Mouse (Mus musculus) myocyte (in vitro differentiated cells): ENCODE data around the gene Sdk2. TPM values are rescaled to one million over a fixed set of nuclear protein-coding genes. Genes with fewer than 3 reads are reported as not detected.

Source experiments
- H3K27me3 ChIP-seq: one replicate; pipeline ENCODE4 v1.6.1; 2011; ENCODE audit not compliant: control insufficient read depth, insufficient read depth, insufficient read length
- H3K36me3 ChIP-seq: one replicate; pipeline ENCODE4 v1.6.1; 2011; ENCODE audit not compliant: control insufficient read depth, insufficient read depth
- H3K4me2 ChIP-seq: one replicate; pipeline ENCODE4 v1.6.1; 2011; ENCODE audit warnings: low read depth, control low read depth
- H3K4me3 ChIP-seq: one replicate; pipeline ENCODE4 v1.5.1; 2011; ENCODE audit warnings: mild to moderate bottlenecking, control low read depth, moderate library complexity
- H3K79me2 ChIP-seq: one replicate; pipeline ENCODE4 v1.6.1; 2011; ENCODE audit not compliant: control insufficient read depth, insufficient read depth
- H3ac ChIP-seq: one replicate; pipeline ENCODE4 v1.6.1; 2011; ENCODE audit not compliant: control insufficient read depth, insufficient read length
- CEBPB ChIP-seq: IDR thresholded peaks from 2 replicates; pipeline ENCODE4 v1.6.1; 2011; ENCODE audit warnings: mild to moderate bottlenecking, moderate library complexity; ENCODE audit not compliant: poor library complexity, insufficient read depth, severe bottlenecking
- E2F4 ChIP-seq: IDR thresholded peaks from one replicate; pipeline ENCODE4 v1.6.1; 2011; ENCODE audit warnings: mild to moderate bottlenecking, control low read depth, moderate library complexity; ENCODE audit not compliant: insufficient read depth
- MAX ChIP-seq: IDR thresholded peaks from one replicate; pipeline ENCODE4 v1.6.1; 2011; ENCODE audit warnings: low read depth, mild to moderate bottlenecking, control low read depth
- MYOD1 ChIP-seq, 3 experiments: IDR thresholded peaks; one replicate each; pipeline ENCODE4 v1.6.1; 2011; ENCODE audit warnings: control low read depth in 2 of 3, low read depth in 2 of 3, mild to moderate bottlenecking in 2 of 3, moderate library complexity in 1 of 3; ENCODE audit not compliant: insufficient read length in 2 of 3, control insufficient read depth in 1 of 3
- MYOG ChIP-seq, 3 experiments: IDR thresholded peaks; one replicate each; pipeline ENCODE4 v1.6.1; 2011; ENCODE audit warnings: control low read depth in 2 of 3, low read depth in 2 of 3, mild to moderate bottlenecking in 2 of 3; ENCODE audit not compliant: insufficient read length in 2 of 3, control insufficient read depth in 1 of 3, insufficient read depth in 1 of 3
- POLR2A ChIP-seq: IDR thresholded peaks from one replicate; pipeline ENCODE4 v1.6.1; 2011; ENCODE audit warnings: low read depth, mild to moderate bottlenecking, control low read depth, moderate library complexity; ENCODE audit not compliant: insufficient read length
- POLR2AphosphoS2 ChIP-seq: IDR thresholded peaks from one replicate; pipeline ENCODE4 v1.6.1; 2011; ENCODE audit warnings: low read depth, control low read depth; ENCODE audit not compliant: insufficient read length
- REST ChIP-seq: IDR thresholded peaks from one replicate; pipeline ENCODE4 v1.6.1; 2011; ENCODE audit warnings: mild to moderate bottlenecking, control low read depth, moderate library complexity; ENCODE audit not compliant: insufficient read depth, insufficient read length
- SRF ChIP-seq: IDR thresholded peaks from one replicate; pipeline ENCODE4 v1.6.1; 2011; ENCODE audit warnings: low read depth; ENCODE audit not compliant: control insufficient read depth, insufficient read length
- TCF12 ChIP-seq: IDR thresholded peaks from one replicate; pipeline ENCODE4 v1.6.1; 2011; ENCODE audit warnings: mild to moderate bottlenecking, control low read depth; ENCODE audit not compliant: poor library complexity, insufficient read depth, severe bottlenecking
- TCF3 ChIP-seq: IDR thresholded peaks from one replicate; pipeline ENCODE4 v1.6.1; 2011; ENCODE audit warnings: low read depth, control low read depth; ENCODE audit not compliant: insufficient read length
- USF1 ChIP-seq: IDR thresholded peaks from one replicate; pipeline ENCODE4 v1.6.1; 2011; ENCODE audit warnings: low read depth, mild to moderate bottlenecking, control low read depth, moderate library complexity
- polyA plus RNA-seq: library from polyadenylated mRNA; unstranded; fragments of >200 nt; fragmentation: generic; extraction: Trizol; gene quantifications from one replicate; pipeline ENCODE4 v1.2.1, GENCODE M21; 2012; ENCODE audit warnings: missing spikeins

Sdk2 gene
- polyA plus RNA-seq, 1 experiment, result 0.06 TPM

DNA sequence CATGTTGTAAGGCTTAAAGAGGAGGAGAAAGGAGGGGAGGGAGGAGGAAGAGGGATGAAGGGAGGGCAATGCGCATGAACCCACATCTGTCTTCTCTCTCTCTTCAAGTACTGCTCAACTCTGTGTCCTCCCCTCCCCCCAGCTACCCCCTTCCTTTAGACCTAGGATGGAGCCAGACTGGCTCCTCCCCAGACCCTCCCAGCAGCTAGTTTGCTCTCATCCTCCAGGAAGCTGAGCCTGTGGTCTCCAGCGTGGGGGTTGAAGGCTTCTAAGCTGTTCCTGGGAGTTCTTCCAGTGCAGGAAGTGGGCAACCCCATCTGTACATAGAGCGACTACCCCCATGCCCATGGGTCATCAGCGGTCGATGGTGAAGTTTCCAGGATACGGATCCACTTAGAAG lies 38.8 kb downstream of the Sdk2 start:
- H3ac ChIP-seq, result no peak overlapping the region
- H3K4me2 ChIP-seq, result no peak overlapping the region
- H3K27me3 ChIP-seq, result no peaks in the 10 kb centered on the region
- no peak overlapping the region for H3K4me3 ChIP-seq
- H3K79me2 ChIP-seq, result no peaks in the 10 kb centered on the region
- TF ChIP-seq MYOD1 (IDR thresholded peaks at IDR 0.05; ENCODE audit: control insufficient read depth in 1 of 3, insufficient read length in 2 of 3, low read depth in 2 of 3) (no peak), CEBPB (no peak), MAX (no peak), POLR2A (no peak), REST (no peak), TCF12 (no peak), SRF (no peak), TCF3 (no peak), MYOG (IDR thresholded peaks at IDR 0.05; ENCODE audit: control insufficient read depth in 1 of 3, insufficient read depth in 1 of 3, insufficient read length in 2 of 3, low read depth in 2 of 3) (no peak), E2F4 (no peak), USF1 (no peak), POLR2AphosphoS2 (no peak)
- H3K36me3 ChIP-seq, result no peaks in the 10 kb centered on the region

DNA sequence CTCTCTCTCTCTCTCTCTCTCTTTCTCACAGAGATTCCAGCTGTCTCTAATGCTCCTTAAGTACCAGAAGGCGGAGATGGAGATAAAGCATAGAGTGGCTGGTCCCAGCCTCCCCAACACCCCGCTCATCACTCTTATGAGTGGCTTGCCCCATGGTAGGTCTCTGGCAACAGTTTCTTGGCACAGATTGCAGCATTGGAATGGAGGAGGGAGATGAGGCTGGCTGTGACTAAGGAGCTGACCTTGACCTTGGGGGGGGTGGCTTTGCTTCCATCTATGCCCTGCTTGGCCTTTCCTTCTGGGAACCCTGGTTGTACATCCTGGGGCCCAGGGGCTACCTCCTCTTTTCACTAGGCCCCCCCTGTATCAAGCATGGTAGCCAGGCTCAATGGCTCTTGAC lies 41.8 kb downstream of the Sdk2 start:
- Histone ChIP-seq H3ac (no peak overlapping the region), H3K4me2 (no peak overlapping the region), H3K27me3 (no peaks in the 10 kb centered on the region), H3K79me2 (no peaks in the 10 kb centered on the region), H3K4me3 (no peak overlapping the region), H3K36me3 (no peaks in the 10 kb centered on the region)
- TF ChIP-seq CEBPB (no peak), SRF (no peak), POLR2AphosphoS2 (no peak), TCF12 (no peak), E2F4 (no peak), MYOD1 (IDR thresholded peaks at IDR 0.05; ENCODE audit: control insufficient read depth in 1 of 3, insufficient read length in 2 of 3, low read depth in 2 of 3) (no peak), TCF3 (no peak), USF1 (no peak), MAX (no peak), POLR2A (no peak), REST (no peak), MYOG (IDR thresholded peaks at IDR 0.05; ENCODE audit: control insufficient read depth in 1 of 3, insufficient read depth in 1 of 3, insufficient read length in 2 of 3, low read depth in 2 of 3) (no peak)

DNA sequence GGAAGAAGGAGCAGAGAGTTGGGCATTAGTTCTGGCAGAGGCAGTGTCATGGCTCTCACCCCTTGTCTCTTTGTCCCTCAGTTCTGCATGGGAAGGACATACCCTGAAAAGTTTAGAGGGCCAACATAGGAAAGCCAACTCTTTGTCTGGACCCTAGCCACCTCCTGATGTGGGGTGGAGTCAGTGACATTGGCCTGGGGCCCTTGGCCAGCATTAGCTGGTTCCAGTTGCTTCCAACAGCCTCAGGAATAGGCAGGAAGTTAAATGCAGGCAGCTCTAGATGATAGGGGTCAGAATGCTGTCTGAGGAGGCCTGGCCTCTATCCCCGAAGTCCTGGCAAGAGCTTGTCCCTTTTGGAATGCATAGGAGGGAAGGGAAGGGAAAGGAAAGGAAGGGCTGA lies 42.9 kb downstream of the Sdk2 start:
- Histone ChIP-seq H3ac (no peak overlapping the region), H3K27me3 (no peaks in the 10 kb centered on the region), H3K4me3 (no peak overlapping the region), H3K36me3 (no peaks in the 10 kb centered on the region), H3K4me2 (no peak overlapping the region), H3K79me2 (no peaks in the 10 kb centered on the region)
- no peak for TF ChIP-seq REST
- no peak for TF ChIP-seq POLR2A
- TF ChIP-seq POLR2AphosphoS2, result no peak
- TF ChIP-seq E2F4, result no peak

DNA sequence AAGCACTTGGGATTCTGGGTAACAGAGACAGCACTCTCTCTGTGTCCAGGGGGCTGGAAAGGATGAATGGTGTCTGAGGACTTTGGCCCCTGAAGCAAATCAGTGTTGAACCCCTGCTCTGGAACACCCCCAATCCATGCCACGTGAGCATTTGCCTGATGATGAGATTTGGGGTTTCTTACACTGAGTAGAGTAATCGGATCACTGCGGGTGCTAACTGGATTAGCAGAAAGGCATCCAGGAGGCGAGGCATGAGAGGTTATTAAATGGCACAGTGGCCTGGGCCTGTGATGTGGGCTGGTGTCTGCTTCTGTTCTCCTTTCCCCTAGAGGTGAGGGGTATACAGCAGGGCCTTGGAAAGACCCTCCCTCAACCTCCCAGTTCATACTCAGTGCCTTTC lies 44.7 kb downstream of the Sdk2 start:
- TF ChIP-seq REST, result no peak
- no peak for TF ChIP-seq E2F4
- TF ChIP-seq CEBPB, result no peak
- TF ChIP-seq POLR2AphosphoS2, result no peak
- TF ChIP-seq MYOD1 (IDR thresholded peaks at IDR 0.05; ENCODE audit: control insufficient read depth in 1 of 3, insufficient read length in 2 of 3, low read depth in 2 of 3), result no peak
- no peak for TF ChIP-seq MAX
- TF ChIP-seq MYOG (IDR thresholded peaks at IDR 0.05; ENCODE audit: control insufficient read depth in 1 of 3, insufficient read depth in 1 of 3, insufficient read length in 2 of 3, low read depth in 2 of 3), result no peak
- TF ChIP-seq POLR2A, result no peak
- no peak for TF ChIP-seq USF1
- TF ChIP-seq TCF12, result no peak
- no peak for TF ChIP-seq TCF3
- no peak for TF ChIP-seq SRF
- Histone ChIP-seq H3ac (no peak overlapping the region), H3K79me2 (no peaks in the 10 kb centered on the region)

DNA sequence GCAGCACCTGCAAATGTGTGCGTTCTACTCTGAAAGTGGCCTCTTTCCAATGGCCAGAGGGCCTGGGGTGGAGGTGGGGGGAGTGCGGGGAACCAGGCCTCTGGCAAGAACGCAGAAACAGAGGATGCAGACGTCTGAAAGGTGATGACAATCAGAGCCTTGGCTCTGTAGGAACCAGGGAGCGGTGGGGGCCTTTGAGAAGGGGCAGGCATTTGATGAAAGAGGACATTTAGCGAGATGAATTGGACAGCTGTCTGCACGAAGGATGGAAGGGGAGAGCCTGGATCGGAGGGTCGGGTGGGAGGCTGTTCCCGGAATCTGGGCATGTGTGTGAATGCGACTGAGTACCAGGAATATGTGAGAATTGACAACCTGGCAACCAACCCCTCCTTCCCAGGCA lies 47.8 kb downstream of the Sdk2 start:
- no peak overlapping the region for H3K4me3 ChIP-seq
- TF ChIP-seq POLR2AphosphoS2, result no peak
- no peak for TF ChIP-seq MYOG (IDR thresholded peaks at IDR 0.05; ENCODE audit: control insufficient read depth in 1 of 3, insufficient read depth in 1 of 3, insufficient read length in 2 of 3, low read depth in 2 of 3)
- no peak for TF ChIP-seq REST
- no peak for TF ChIP-seq E2F4
- no peak for TF ChIP-seq SRF
- TF ChIP-seq MYOD1 (IDR thresholded peaks at IDR 0.05; ENCODE audit: control insufficient read depth in 1 of 3, insufficient read length in 2 of 3, low read depth in 2 of 3), result no peak
- TF ChIP-seq POLR2A, result no peak
- no peak for TF ChIP-seq CEBPB
- no peaks in the 10 kb centered on the region for H3K27me3 ChIP-seq
- H3K4me2 ChIP-seq, result no peak overlapping the region
- H3K36me3 ChIP-seq, result no peaks in the 10 kb centered on the region
- no peaks in the 10 kb centered on the region for H3K79me2 ChIP-seq
- no peak overlapping the region for H3ac ChIP-seq

More for the DNA sequence above, 44.7 kb downstream of the Sdk2 start:
- no peak overlapping the region for H3K4me3 ChIP-seq
- H3K27me3 ChIP-seq, result no peaks in the 10 kb centered on the region
- H3K36me3 ChIP-seq, result no peaks in the 10 kb centered on the region
- H3K4me2 ChIP-seq, result no peak overlapping the region
